Mouse (Mus musculus): ENCODE data around the gene Gm6993. TPM values are rescaled to one million over a fixed set of nuclear protein-coding genes. Genes with fewer than 3 reads are reported as not detected.

Gm6993 gene
- polyA plus RNA-seq, 1 experiment: not detected

DNA sequence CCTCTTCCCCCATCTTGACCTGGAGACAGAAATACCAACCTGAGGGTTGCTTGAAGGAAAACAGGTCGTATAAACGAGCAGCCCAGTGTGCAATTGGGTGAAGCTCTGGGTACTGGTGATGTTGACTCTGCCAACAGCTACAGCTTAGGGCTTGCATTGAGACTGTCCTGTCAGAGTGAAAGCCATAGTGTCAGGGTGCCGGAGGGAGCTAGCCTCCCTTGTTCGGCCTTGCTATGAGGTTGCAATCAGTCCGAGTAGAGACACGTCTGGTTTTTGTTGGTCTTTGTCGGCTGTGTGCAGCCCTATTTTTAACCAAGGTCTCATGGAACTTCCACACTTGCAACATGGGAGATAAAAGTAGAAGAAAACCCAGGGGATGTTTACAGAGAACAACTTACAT, 39.7 kb downstream of the Gm6993 start:
- 80% methylated on average over 7 of the region's 7 CpGs for WGBS
- H3K4me1 ChIP-seq (ENCODE audit: control insufficient read depth, insufficient read depth, low read length): no peaks in the 10 kb centered on the region
- no peak overlapping the region for H3K27ac ChIP-seq (ENCODE audit: control insufficient read depth, insufficient read depth, low read depth, low read length, poor library complexity)
- H3K4me3 ChIP-seq (replicated peaks; ENCODE audit: control insufficient read depth, low read depth, low read length): no peak overlapping the region
- TF ChIP-seq POLR2A (IDR thresholded peaks at IDR 0.05; ENCODE audit: borderline replicate concordance, control insufficient read depth, low read depth, low read length) (no peak), CTCF (IDR thresholded peaks at IDR 0.05; ENCODE audit: control insufficient read depth, insufficient read depth, low read length) (no peak)

DNA sequence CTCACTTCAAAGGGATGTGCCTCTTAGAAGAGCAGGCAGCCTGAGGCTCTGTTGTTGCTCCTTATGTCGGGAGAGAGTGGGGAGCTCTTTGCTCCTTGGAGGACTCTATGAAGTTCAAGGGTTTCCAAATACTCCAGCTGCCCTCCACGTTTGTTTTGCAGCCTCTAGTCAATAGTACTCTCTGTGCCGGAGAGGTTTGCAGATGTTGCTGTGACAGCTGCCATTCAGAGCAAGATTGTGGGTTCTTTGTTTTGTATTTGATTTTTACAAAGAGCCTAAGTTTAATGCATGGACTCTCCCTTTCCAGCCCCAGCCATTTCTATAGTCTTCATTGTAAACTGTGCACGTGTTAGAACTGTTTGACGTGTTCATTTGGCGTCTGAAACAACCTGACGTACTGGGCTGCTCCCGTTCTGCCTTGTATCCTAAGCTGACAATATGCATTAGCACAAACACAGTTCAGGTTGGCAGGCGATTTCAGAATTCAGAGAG, 40.6 kb downstream of the Gm6993 start:
- Histone ChIP-seq H3K27ac (ENCODE audit: control insufficient read depth, insufficient read depth, low read depth, low read length, poor library complexity) (no peak overlapping the region), H3K4me1 (ENCODE audit: control insufficient read depth, insufficient read depth, low read length) (no peaks in the 10 kb centered on the region), H3K4me3 (replicated peaks; ENCODE audit: control insufficient read depth, low read depth, low read length) (no peak overlapping the region)
- TF ChIP-seq CTCF (IDR thresholded peaks at IDR 0.05; ENCODE audit: control insufficient read depth, insufficient read depth, low read length): no peak
- TF ChIP-seq POLR2A (IDR thresholded peaks at IDR 0.05; ENCODE audit: borderline replicate concordance, control insufficient read depth, low read depth, low read length): no peak
- WGBS: 77% methylated on average over 9 of the region's 9 CpGs

DNA sequence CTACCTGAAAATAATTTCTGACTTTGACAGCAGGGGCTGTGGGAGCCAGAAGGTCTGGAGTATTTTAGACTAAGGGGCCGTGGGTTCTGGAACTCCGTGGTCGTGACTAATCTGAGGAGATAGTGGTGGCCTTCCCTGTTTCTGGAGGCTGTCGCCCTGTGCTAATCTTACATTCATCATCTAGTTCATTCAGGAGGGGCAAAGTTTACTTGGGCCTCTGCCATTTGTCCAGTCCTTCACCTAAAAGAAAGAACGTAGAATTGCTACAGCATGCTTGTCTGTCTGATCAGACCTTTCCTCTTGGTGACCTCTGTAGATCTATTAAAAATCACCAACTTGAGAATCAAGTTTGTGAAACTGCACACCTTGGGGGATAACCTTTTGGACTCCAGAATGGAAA, 41.7 kb downstream of the Gm6993 start:
- Histone ChIP-seq H3K4me1 (ENCODE audit: control insufficient read depth, insufficient read depth, low read length) (no peaks in the 10 kb centered on the region), H3K27ac (ENCODE audit: control insufficient read depth, insufficient read depth, low read depth, low read length, poor library complexity) (no peak overlapping the region), H3K4me3 (replicated peaks; ENCODE audit: control insufficient read depth, low read depth, low read length) (no peak overlapping the region)
- 77% methylated on average over 5 of the region's 5 CpGs for WGBS
- TF ChIP-seq CTCF (IDR thresholded peaks at IDR 0.05; ENCODE audit: control insufficient read depth, insufficient read depth, low read length): no peak
- no peak for TF ChIP-seq POLR2A (IDR thresholded peaks at IDR 0.05; ENCODE audit: borderline replicate concordance, control insufficient read depth, low read depth, low read length)

DNA sequence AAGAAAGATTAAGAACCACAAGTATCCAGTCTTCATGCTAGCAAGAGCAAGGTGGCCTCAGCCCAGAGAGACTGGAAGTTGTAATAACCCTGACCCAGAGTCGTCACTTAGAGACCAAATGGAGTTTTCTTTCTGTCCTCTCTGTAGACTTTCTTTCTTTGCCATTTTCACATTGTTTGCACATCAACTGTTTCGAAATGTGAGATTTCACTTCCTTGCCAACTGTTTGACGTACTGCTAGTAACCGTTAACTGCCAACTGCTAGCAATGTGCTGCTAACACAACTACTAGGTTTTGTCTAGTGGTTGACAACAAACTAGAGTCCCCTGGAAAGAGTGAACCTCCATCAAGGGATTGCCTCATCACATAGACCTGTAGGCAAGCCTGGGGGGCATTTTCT, 42.6 kb downstream of the Gm6993 start:
- TF ChIP-seq CTCF (IDR thresholded peaks at IDR 0.05; ENCODE audit: control insufficient read depth, insufficient read depth, low read length) (no peak), POLR2A (IDR thresholded peaks at IDR 0.05; ENCODE audit: borderline replicate concordance, control insufficient read depth, low read depth, low read length) (no peak)
- Histone ChIP-seq H3K4me1 (ENCODE audit: control insufficient read depth, insufficient read depth, low read length) (no peaks in the 10 kb centered on the region), H3K27ac (ENCODE audit: control insufficient read depth, insufficient read depth, low read depth, low read length, poor library complexity) (no peak overlapping the region), H3K4me3 (replicated peaks; ENCODE audit: control insufficient read depth, low read depth, low read length) (no peak overlapping the region)
- 55% methylated on average over 4 of the region's 4 CpGs for WGBS

DNA sequence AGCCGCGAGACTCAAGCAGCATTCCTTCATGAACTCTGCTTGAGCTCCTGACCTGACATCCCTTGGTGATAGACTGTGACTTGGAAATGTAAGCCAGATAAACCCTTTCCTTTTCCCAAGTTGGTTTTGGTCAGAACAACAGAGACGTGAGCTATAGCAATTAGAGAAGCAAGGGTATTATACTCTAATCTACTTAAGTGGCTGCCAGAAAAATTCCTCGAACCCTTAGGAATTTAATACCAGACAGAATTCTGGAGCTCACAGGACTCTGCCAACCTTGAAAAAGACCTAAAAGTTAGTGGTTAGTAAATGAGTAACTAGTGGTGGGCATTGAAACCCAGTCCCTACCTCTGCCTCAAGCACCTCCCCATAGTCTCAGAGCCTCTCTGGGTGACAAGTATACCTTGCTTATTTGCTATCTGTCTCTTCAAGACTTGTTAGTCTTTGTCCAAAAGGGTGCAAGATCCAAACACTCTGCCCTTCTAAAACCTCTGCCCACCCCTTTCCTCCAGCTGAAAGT, 43.1 kb downstream of the Gm6993 start:
- Histone ChIP-seq H3K27ac (ENCODE audit: control insufficient read depth, insufficient read depth, low read depth, low read length, poor library complexity) (no peak overlapping the region), H3K4me3 (replicated peaks; ENCODE audit: control insufficient read depth, low read depth, low read length) (no peak overlapping the region), H3K4me1 (ENCODE audit: control insufficient read depth, insufficient read depth, low read length) (no peaks in the 10 kb centered on the region)
- no peak for TF ChIP-seq CTCF (IDR thresholded peaks at IDR 0.05; ENCODE audit: control insufficient read depth, insufficient read depth, low read length)
- TF ChIP-seq POLR2A (IDR thresholded peaks at IDR 0.05; ENCODE audit: borderline replicate concordance, control insufficient read depth, low read depth, low read length): no peak
- whole genome bisulfite sequencing: 85% methylated on average over 4 of the region's 4 CpGs

DNA sequence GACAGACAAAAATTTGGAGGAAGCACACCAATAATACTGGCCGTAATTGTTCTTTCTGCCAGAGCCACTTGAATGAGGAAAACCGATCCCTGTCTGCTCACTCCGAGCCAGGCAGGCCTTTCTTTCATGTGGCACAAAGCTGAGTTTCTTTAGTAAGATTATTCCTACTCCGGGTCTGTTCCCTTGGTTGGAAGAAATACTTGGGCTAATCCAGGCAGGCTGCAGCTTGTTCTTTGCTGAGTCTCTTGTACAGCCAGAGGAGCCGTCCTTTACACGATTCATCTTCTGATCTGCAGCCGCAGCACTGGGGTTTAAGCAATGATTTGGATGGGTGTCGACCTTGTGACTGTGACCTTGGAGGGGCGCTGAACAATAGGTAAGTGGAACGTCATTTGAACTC, 48.5 kb downstream of the Gm6993 start:
- Histone ChIP-seq H3K27ac (ENCODE audit: control insufficient read depth, insufficient read depth, low read depth, low read length, poor library complexity) (no peak overlapping the region), H3K4me1 (ENCODE audit: control insufficient read depth, insufficient read depth, low read length) (no peaks in the 10 kb centered on the region), H3K4me3 (replicated peaks; ENCODE audit: control insufficient read depth, low read depth, low read length) (no peak overlapping the region)
- WGBS: 88% methylated on average over 10 of the region's 10 CpGs
- TF ChIP-seq CTCF (IDR thresholded peaks at IDR 0.05; ENCODE audit: control insufficient read depth, insufficient read depth, low read length): no peak
- TF ChIP-seq POLR2A (IDR thresholded peaks at IDR 0.05; ENCODE audit: borderline replicate concordance, control insufficient read depth, low read depth, low read length): no peak

Other genes with a start within 250 kb of the Gm6993 start
- gene Fam110c, start 166.9 kb upstream of the Gm6993 start, polyA plus RNA-seq (2011; ENCODE audit: insufficient read depth, insufficient read length, low replicate concordance, missing spikeins): 0.47 TPM in 1 of 2 replicates, not detected in the other
- 3.6 and 4.8 TPM in 2 replicates for gene Lamb1, start 24.5 kb downstream of the Gm6993 start, polyA plus RNA-seq (2011; ENCODE audit: insufficient read depth, insufficient read length, low replicate concordance, missing spikeins)
- gene Dld, start 110.7 kb downstream of the Gm6993 start, polyA plus RNA-seq (2011; ENCODE audit: insufficient read depth, insufficient read length, low replicate concordance, missing spikeins): 28.1 and 46.6 TPM in 2 replicates
- gene Slc26a3, start 150.1 kb downstream of the Gm6993 start, polyA plus RNA-seq (2011; ENCODE audit: insufficient read depth, insufficient read length, low replicate concordance, missing spikeins): 2.9 and 6.1 TPM in 2 replicates

Measured in bone marrow, adult 2 months (tissue).